Mouse (Mus musculus) CH12.LX (cell line): ENCODE measurements at regions not wholly inside any gene's neighbourhood (a gene's known extent, or its start where the extent isn't known, plus 50 kb on each side); places are given as distances from the start of the nearest gene placed in this dataset.

ENCODE experiments used
- DNase-seq: peaks from one replicate; pipeline ENCODE4 v3.0.0-alpha.2; 2013; ENCODE audit errors: extremely low read depth
- H3K27ac ChIP-seq: 2 replicates; pipeline ENCODE4 v1.5.1; 2012; ENCODE audit warnings: low read depth, mild to moderate bottlenecking, control low read depth, moderate library complexity; ENCODE audit not compliant: insufficient read depth
- H3K27me3 ChIP-seq: replicated peaks from 2 replicates; pipeline ENCODE3; 2012; ENCODE audit warnings: inconsistent platforms
- H3K36me3 ChIP-seq, 2 experiments: replicated peaks in 1 of 2; 2 replicates each; pipeline versions ENCODE3 to v1.6.1; 2012; ENCODE audit warnings: inconsistent platforms in 1 of 2, low read length in 1 of 2, mild to moderate bottlenecking in 1 of 2, mixed read lengths in 1 of 2, moderate library complexity in 1 of 2; ENCODE audit not compliant: control insufficient read depth in 1 of 2, insufficient read depth in 1 of 2
- H3K4me1 ChIP-seq, 2 experiments: 2 replicates each; pipeline ENCODE4 v1.6.1; 2012; ENCODE audit warnings: inconsistent platforms in 1 of 2, moderate library complexity in 1 of 2; ENCODE audit not compliant: insufficient read depth in 2 of 2, control insufficient read depth in 1 of 2
- H3K4me2 ChIP-seq: 2 replicates; pipeline ENCODE4 v1.6.1; 2012; ENCODE audit warnings: low read depth, mild to moderate bottlenecking, control low read depth; ENCODE audit not compliant: poor library complexity, insufficient read depth, severe bottlenecking
- H3K4me3 ChIP-seq, 3 experiments: fragments of 150-350 bp in 1 of 3; sonication (generic) in 1 of 3; replicated peaks in 1 of 3; 2 replicates each; pipeline versions ENCODE3 to v1.5.1; 2011 to 2012; ENCODE audit warnings: low read depth in 2 of 3, low read length in 2 of 3, mild to moderate bottlenecking in 2 of 3, moderate library complexity in 2 of 3, control low read depth in 1 of 3, improper control_type of control experiment in 1 of 3, inconsistent platforms in 1 of 3, mixed read lengths in 1 of 3; ENCODE audit not compliant: poor library complexity in 1 of 3
- H3K79me2 ChIP-seq: replicated peaks from 2 replicates; pipeline ENCODE4 v1.6.1; 2012; ENCODE audit warnings: mild to moderate bottlenecking, moderate library complexity; ENCODE audit not compliant: control insufficient read depth, poor library complexity, insufficient read depth, severe bottlenecking; ENCODE audit errors: extremely low read depth
- H3K9ac ChIP-seq: 2 replicates; pipeline ENCODE4 v1.6.1; 2012; ENCODE audit warnings: low read depth, mild to moderate bottlenecking, control low read depth, moderate library complexity; ENCODE audit not compliant: insufficient read depth
- H3K9me3 ChIP-seq: replicated peaks from 2 replicates; pipeline ENCODE3; 2012; ENCODE audit warnings: low read length, inconsistent platforms, mixed read lengths
- BHLHE40 ChIP-seq: IDR thresholded peaks from 2 replicates; pipeline ENCODE4 v1.6.1; 2011; ENCODE audit warnings: mild to moderate bottlenecking, low read depth, low read length, improper control_type of control experiment
- CHD1 ChIP-seq: IDR thresholded peaks from 2 replicates; pipeline ENCODE4 v1.6.1; 2012; ENCODE audit warnings: low read depth, low read length, improper control_type of control experiment, inconsistent platforms
- CHD2 ChIP-seq: IDR thresholded peaks from 2 replicates; pipeline ENCODE4 v1.6.1; 2011; ENCODE audit warnings: low read length, improper control_type of control experiment
- E2F4 ChIP-seq: IDR thresholded peaks from 2 replicates; pipeline ENCODE4 v1.6.1; 2011; ENCODE audit warnings: low read depth, low read length, improper control_type of control experiment; ENCODE audit not compliant: insufficient replicate concordance
- ELF1 ChIP-seq: IDR thresholded peaks from 2 replicates; pipeline ENCODE4 v1.6.1; 2014; ENCODE audit warnings: low read depth, mild to moderate bottlenecking, inconsistent platforms, low read length, improper control_type of control experiment
- EP300 ChIP-seq: IDR thresholded peaks from 2 replicates; pipeline ENCODE4 v1.6.1; 2011; ENCODE audit warnings: low read length, improper control_type of control experiment
- ETS1 ChIP-seq: conservative IDR thresholded peaks from 2 replicates; pipeline ENCODE4 v1.6.1; 2012; ENCODE audit warnings: low read depth, mild to moderate bottlenecking, inconsistent platforms, low read length, improper control_type of control experiment, moderate library complexity
- GABPA ChIP-seq: IDR thresholded peaks from 2 replicates; pipeline ENCODE4 v1.6.1; 2012; ENCODE audit warnings: low read depth, low read length, improper control_type of control experiment, inconsistent platforms; ENCODE audit not compliant: insufficient replicate concordance
- IRF4 ChIP-seq: IDR thresholded peaks from 2 replicates; pipeline ENCODE4 v1.6.1; 2014; ENCODE audit warnings: low read depth, mild to moderate bottlenecking, inconsistent platforms, low read length, improper control_type of control experiment
- JUN ChIP-seq: IDR thresholded peaks from 2 replicates; pipeline ENCODE4 v1.6.1; 2011; ENCODE audit warnings: low read depth, mild to moderate bottlenecking, low read length, improper control_type of control experiment, moderate library complexity; ENCODE audit not compliant: insufficient read depth
- KAT2A ChIP-seq: IDR thresholded peaks from 2 replicates; pipeline ENCODE4 v1.6.1; 2012; ENCODE audit warnings: low read length, improper control_type of control experiment, inconsistent platforms; ENCODE audit not compliant: insufficient replicate concordance
- MAX ChIP-seq: IDR thresholded peaks from 2 replicates; pipeline ENCODE4 v1.6.1; 2011; ENCODE audit warnings: low read length, improper control_type of control experiment
- MAZ ChIP-seq: IDR thresholded peaks from 2 replicates; pipeline ENCODE4 v1.6.1; 2012; ENCODE audit warnings: low read depth, mild to moderate bottlenecking, inconsistent platforms, low read length, improper control_type of control experiment, moderate library complexity
- MEF2A ChIP-seq: IDR thresholded peaks from 2 replicates; pipeline ENCODE4 v1.6.1; 2014; ENCODE audit warnings: low read depth, mild to moderate bottlenecking, inconsistent platforms, low read length, improper control_type of control experiment, borderline replicate concordance
- MXI1 ChIP-seq: IDR thresholded peaks from 2 replicates; pipeline ENCODE4 v1.6.1; 2011; ENCODE audit warnings: mild to moderate bottlenecking, low read depth, low read length, improper control_type of control experiment
- NELFE ChIP-seq: IDR thresholded peaks from 2 replicates; pipeline ENCODE4 v1.6.1; 2011; ENCODE audit warnings: low read depth, low read length, improper control_type of control experiment
- SIN3A ChIP-seq: IDR thresholded peaks from 2 replicates; pipeline ENCODE4 v1.6.1; 2012; ENCODE audit warnings: low read length, improper control_type of control experiment, inconsistent platforms
- SMC3 ChIP-seq: IDR thresholded peaks from 2 replicates; pipeline ENCODE4 v1.6.1; 2011; ENCODE audit warnings: low read depth, low read length, improper control_type of control experiment
- TCF12 ChIP-seq: IDR thresholded peaks from 2 replicates; pipeline ENCODE4 v1.6.1; 2014; ENCODE audit warnings: low read depth, mild to moderate bottlenecking, inconsistent platforms, low read length, improper control_type of control experiment
- USF1 ChIP-seq: IDR thresholded peaks from 2 replicates; pipeline ENCODE4 v1.6.1; 2014; ENCODE audit warnings: low read depth, mild to moderate bottlenecking, inconsistent platforms, low read length, improper control_type of control experiment
- ZC3H11A ChIP-seq: IDR thresholded peaks from 2 replicates; pipeline ENCODE4 v1.6.1; 2012; ENCODE audit warnings: low read depth, mild to moderate bottlenecking, inconsistent platforms, low read length, improper control_type of control experiment
- ZKSCAN1 ChIP-seq: IDR thresholded peaks from 2 replicates; pipeline ENCODE4 v1.6.1; 2012; ENCODE audit warnings: low read depth, inconsistent platforms, low read length, improper control_type of control experiment, borderline replicate concordance
- ZMIZ1 ChIP-seq: IDR thresholded peaks from 2 replicates; pipeline ENCODE4 v1.6.1; 2012; ENCODE audit warnings: low read depth, mild to moderate bottlenecking, inconsistent platforms, low read length, improper control_type of control experiment
- ZNF384 ChIP-seq: IDR thresholded peaks from 2 replicates; pipeline ENCODE4 v1.6.1; 2012; ENCODE audit warnings: low read depth, low read length, improper control_type of control experiment, inconsistent platforms
- dilution Hi-C: fragments of 300-500 bp; cut with MboI; formaldehyde crosslinking; loops from 2 replicates; pipeline ENCODE4 v1.14.3; 2020; ENCODE audit warnings: low sequenced_read_pairs; ENCODE audit not compliant: extremely low pct_unique_long_range_greater_than_20kb, extremely low pct_ligation_motif_present
- in situ Hi-C: fragments of 300-500 bp; cut with MboI; formaldehyde crosslinking; loops from 3 replicates; pipeline ENCODE4 v1.14.3; 2019; ENCODE audit warnings: low sequenced_read_pairs, low pct_ligation_motif_present, low pct_unique_long_range_greater_than_20kb, mixed read lengths

- TF ChIP-seq MEF2A (no peak), MXI1 (no peak), ELF1 (no peak), KAT2A (no peak), ETS1 (no peak), BHLHE40 (no peak), NELFE (no peak), USF1 (no peak), MAX (no peak), ZC3H11A (no peak), EP300 (no peak), SMC3 (no peak), CHD2 (no peak)
- no peak overlapping the region for H3K27ac ChIP-seq
- H3K9ac ChIP-seq, result no peak overlapping the region
- no peaks in the 10 kb centered on the region for H3K9me3 ChIP-seq
- H3K4me1 ChIP-seq, result peaks cover 2 to 5% of the 10 kb centered on the region in 2 experiments; a peak in 1 of 4 replicates
- in situ Hi-C loops, result loop anchor here (25.0 kb wide), 1 partner anchor 1027 kb away; the partner anchor contains the start of gene Pigh
- no peak overlapping the region for H3K4me3 ChIP-seq
- H3K36me3 ChIP-seq, result no peaks in the 10 kb centered on the region
- H3K4me2 ChIP-seq, result no peak overlapping the region
- DNase-seq, result no peak
- dilution Hi-C loops, result no loop called here
- H3K79me2 ChIP-seq, result no peaks in the 10 kb centered on the region
- no peaks in the 10 kb centered on the region for H3K27me3 ChIP-seq
These were observed 134.1 kb upstream of the Gm6657 start for GRCm38 (mm10) chr12:78059965-78060364.

GRCm38 (mm10) chr12:78066024-78066423, 128.0 kb upstream of the Gm6657 start:
- H3K4me3 ChIP-seq, result no peak overlapping the region
- no peak for DNase-seq
- dilution Hi-C loops, result no loop called here
- H3K79me2 ChIP-seq, result no peaks in the 10 kb centered on the region
- peaks cover 2 to 5% of the 10 kb centered on the region in 2 experiments; a peak in 1 of 4 replicates for H3K4me1 ChIP-seq
- H3K27me3 ChIP-seq, result no peaks in the 10 kb centered on the region
- H3K36me3 ChIP-seq, result no peaks in the 10 kb centered on the region
- in situ Hi-C loops, result loop anchor here (25.0 kb wide), 1 partner anchor 1021 kb away; the partner anchor contains the start of gene Pigh
- H3K9ac ChIP-seq, result no peak overlapping the region
- H3K4me2 ChIP-seq, result no peak overlapping the region
- no peak overlapping the region for H3K27ac ChIP-seq
- TF ChIP-seq KAT2A (no peak), EP300 (peak; percentile 46), JUN (no peak), MXI1 (no peak), ETS1 (peak; percentile 76), BHLHE40 (peak; percentile 31; the same call in 1 of the 2 replicates), SIN3A (no peak), CHD2 (no peak), ZKSCAN1 (no peak), MAZ (no peak), ZNF384 (no peak), E2F4 (no peak), USF1 (no peak), TCF12 (no peak), IRF4 (peak; percentile 74), CHD1 (no peak), ZMIZ1 (no peak), GABPA (no peak)
- H3K9me3 ChIP-seq, result no peaks in the 10 kb centered on the region
